Mouse (Mus musculus): ENCODE data around the gene Rbms3. TPM values are rescaled to one million over a fixed set of nuclear protein-coding genes. Genes with fewer than 3 reads are reported as not detected.

Gene Rbms3
- 12.2 and 15.2 TPM in 2 replicates for polyA plus RNA-seq (2014; fragmentation: Nextera tagmentation; extraction: Ambion mirVana)

- Histone ChIP-seq H3K4me2 (ENCODE audit: low read depth, low read length, severe bottlenecking) (no peak within 1 kb of the TSS), H3K27me3 (ENCODE audit: control insufficient read depth, insufficient read depth, low read length) (no peaks in the 10 kb centered on the region), H3K27ac (ENCODE audit: low read depth, low read length) (no peak within 1 kb of the TSS), H3K36me3 (ENCODE audit: control insufficient read depth, insufficient read depth, low read length) (no peaks in the 10 kb centered on the region), H3K4me3 (ENCODE audit: low read depth, low read length) (no peak within 1 kb of the TSS), H3K4me1 (replicated peaks; ENCODE audit: control insufficient read depth, insufficient read depth, low read length) (no peaks in the 10 kb centered on the region), H3K9ac (ENCODE audit: low read length) (no peak within 1 kb of the TSS), H3K9me3 (ENCODE audit: control insufficient read depth, low read length) (no peaks in the 10 kb centered on the region)
- no peak for DNase-seq (ENCODE audit: low spot score)
- 83% methylated on average over 9 of the region's 9 CpGs for WGBS
- no peak for ATAC-seq (replicated peaks; ENCODE audit: low FRiP score)
Measured at GRCm38 (mm10) chr9:117629771-117630170, at the start of gene Rbms3. TSS of gene Rbms3 (minus strand) at chr9:117629913.

- no peaks in the 10 kb centered on the region for H3K36me3 ChIP-seq (ENCODE audit: control insufficient read depth, insufficient read depth, low read length)
- DNase-seq (ENCODE audit: low spot score) (no peak), ATAC-seq (replicated peaks; ENCODE audit: low FRiP score) (no peak)
- H3K27ac ChIP-seq (ENCODE audit: low read depth, low read length) = no peak overlapping the region
- no peaks in the 10 kb centered on the region for H3K27me3 ChIP-seq (ENCODE audit: control insufficient read depth, insufficient read depth, low read length)
- H3K4me2 ChIP-seq (ENCODE audit: low read depth, low read length, severe bottlenecking) = no peak overlapping the region
- H3K4me1 ChIP-seq (replicated peaks; ENCODE audit: control insufficient read depth, insufficient read depth, low read length) = no peaks in the 10 kb centered on the region
- no peak overlapping the region for H3K4me3 ChIP-seq (ENCODE audit: low read depth, low read length)
- no peaks in the 10 kb centered on the region for H3K9me3 ChIP-seq (ENCODE audit: control insufficient read depth, low read length)
- no peak overlapping the region for H3K9ac ChIP-seq (ENCODE audit: low read length)
- 84% methylated on average over 5 of the region's 5 CpGs for WGBS
Measured at GRCm38 (mm10) chr9:117673311-117673710, 43.6 kb upstream of the Rbms3 start.

GRCm38 (mm10) chr9:117654626-117655025, 24.9 kb upstream of the Rbms3 start:
- DNase-seq (ENCODE audit: low spot score) (peak; percentile 13), ATAC-seq (replicated peaks; ENCODE audit: low FRiP score) (no peak)
- Histone ChIP-seq H3K27me3 (ENCODE audit: control insufficient read depth, insufficient read depth, low read length) (no peaks in the 10 kb centered on the region), H3K36me3 (ENCODE audit: control insufficient read depth, insufficient read depth, low read length) (no peaks in the 10 kb centered on the region), H3K4me3 (ENCODE audit: low read depth, low read length) (no peak overlapping the region), H3K9me3 (ENCODE audit: control insufficient read depth, low read length) (no peaks in the 10 kb centered on the region), H3K4me1 (replicated peaks; ENCODE audit: control insufficient read depth, insufficient read depth, low read length) (no peaks in the 10 kb centered on the region), H3K4me2 (ENCODE audit: low read depth, low read length, severe bottlenecking) (no peak overlapping the region), H3K27ac (ENCODE audit: low read depth, low read length) (no peak overlapping the region), H3K9ac (ENCODE audit: low read length) (no peak overlapping the region)
- WGBS = 82% methylated on average over 2 of the region's 2 CpGs

GRCm38 (mm10) chr9:117653641-117654040, 23.9 kb upstream of the Rbms3 start:
- no peak overlapping the region for H3K4me3 ChIP-seq (ENCODE audit: low read depth, low read length)
- no peaks in the 10 kb centered on the region for H3K36me3 ChIP-seq (ENCODE audit: control insufficient read depth, insufficient read depth, low read length)
- H3K9me3 ChIP-seq (ENCODE audit: control insufficient read depth, low read length) = no peaks in the 10 kb centered on the region
- H3K27me3 ChIP-seq (ENCODE audit: control insufficient read depth, insufficient read depth, low read length) = no peaks in the 10 kb centered on the region
- no peak overlapping the region for H3K27ac ChIP-seq (ENCODE audit: low read depth, low read length)
- H3K4me2 ChIP-seq (ENCODE audit: low read depth, low read length, severe bottlenecking) = no peak overlapping the region
- no peaks in the 10 kb centered on the region for H3K4me1 ChIP-seq (replicated peaks; ENCODE audit: control insufficient read depth, insufficient read depth, low read length)
- no peak for ATAC-seq (replicated peaks; ENCODE audit: low FRiP score)
- WGBS = 64% methylated on average over 5 of the region's 5 CpGs
- DNase-seq (ENCODE audit: low spot score) = no peak
- no peak overlapping the region for H3K9ac ChIP-seq (ENCODE audit: low read length)

GRCm38 (mm10) chr9:117646131-117646530, 16.4 kb upstream of the Rbms3 start:
- no peaks in the 10 kb centered on the region for H3K36me3 ChIP-seq (ENCODE audit: control insufficient read depth, insufficient read depth, low read length)
- no peak overlapping the region for H3K27ac ChIP-seq (ENCODE audit: low read depth, low read length)
- no peak for ATAC-seq (replicated peaks; ENCODE audit: low FRiP score)
- H3K9me3 ChIP-seq (ENCODE audit: control insufficient read depth, low read length) = no peaks in the 10 kb centered on the region
- H3K27me3 ChIP-seq (ENCODE audit: control insufficient read depth, insufficient read depth, low read length) = no peaks in the 10 kb centered on the region
- H3K4me2 ChIP-seq (ENCODE audit: low read depth, low read length, severe bottlenecking) = no peak overlapping the region
- no peak overlapping the region for H3K9ac ChIP-seq (ENCODE audit: low read length)
- H3K4me3 ChIP-seq (ENCODE audit: low read depth, low read length) = no peak overlapping the region
- WGBS = 86% methylated on average over 2 of the region's 2 CpGs
- H3K4me1 ChIP-seq (replicated peaks; ENCODE audit: control insufficient read depth, insufficient read depth, low read length) = no peaks in the 10 kb centered on the region
- no peak for DNase-seq (ENCODE audit: low spot score)

- Histone ChIP-seq H3K27ac (ENCODE audit: low read depth, low read length) (no peak overlapping the region), H3K9me3 (ENCODE audit: control insufficient read depth, low read length) (no peaks in the 10 kb centered on the region), H3K4me2 (ENCODE audit: low read depth, low read length, severe bottlenecking) (no peak overlapping the region), H3K36me3 (ENCODE audit: control insufficient read depth, insufficient read depth, low read length) (no peaks in the 10 kb centered on the region), H3K9ac (ENCODE audit: low read length) (no peak overlapping the region), H3K4me3 (ENCODE audit: low read depth, low read length) (no peak overlapping the region), H3K4me1 (replicated peaks; ENCODE audit: control insufficient read depth, insufficient read depth, low read length) (no peaks in the 10 kb centered on the region), H3K27me3 (ENCODE audit: control insufficient read depth, insufficient read depth, low read length) (no peaks in the 10 kb centered on the region)
- 92% methylated on average over 4 of the region's 4 CpGs for WGBS
- no peak for ATAC-seq (replicated peaks; ENCODE audit: low FRiP score)
- no peak for DNase-seq (ENCODE audit: low spot score)
Measured at GRCm38 (mm10) chr9:117641090-117641782, 11.5 kb upstream of the Rbms3 start.

GRCm38 (mm10) chr9:117638623-117639185, 9.0 kb upstream of the Rbms3 start:
- no peaks in the 10 kb centered on the region for H3K27me3 ChIP-seq (ENCODE audit: control insufficient read depth, insufficient read depth, low read length)
- H3K9me3 ChIP-seq (ENCODE audit: control insufficient read depth, low read length) = no peaks in the 10 kb centered on the region
- DNase-seq (ENCODE audit: low spot score) (no peak), ATAC-seq (replicated peaks; ENCODE audit: low FRiP score) (no peak)
- H3K4me3 ChIP-seq (ENCODE audit: low read depth, low read length) = no peak overlapping the region
- no peaks in the 10 kb centered on the region for H3K4me1 ChIP-seq (replicated peaks; ENCODE audit: control insufficient read depth, insufficient read depth, low read length)
- H3K4me2 ChIP-seq (ENCODE audit: low read depth, low read length, severe bottlenecking) = no peak overlapping the region
- no peaks in the 10 kb centered on the region for H3K36me3 ChIP-seq (ENCODE audit: control insufficient read depth, insufficient read depth, low read length)
- H3K9ac ChIP-seq (ENCODE audit: low read length) = no peak overlapping the region
- WGBS = 82% methylated on average over 5 of the region's 5 CpGs
- no peak overlapping the region for H3K27ac ChIP-seq (ENCODE audit: low read depth, low read length)

- Histone ChIP-seq H3K27ac (ENCODE audit: low read depth, low read length) (no peak overlapping the region), H3K9me3 (ENCODE audit: control insufficient read depth, low read length) (no peaks in the 10 kb centered on the region), H3K4me3 (ENCODE audit: low read depth, low read length) (no peak overlapping the region), H3K27me3 (ENCODE audit: control insufficient read depth, insufficient read depth, low read length) (no peaks in the 10 kb centered on the region), H3K4me1 (replicated peaks; ENCODE audit: control insufficient read depth, insufficient read depth, low read length) (no peaks in the 10 kb centered on the region), H3K4me2 (ENCODE audit: low read depth, low read length, severe bottlenecking) (no peak overlapping the region), H3K9ac (ENCODE audit: low read length) (no peak overlapping the region), H3K36me3 (ENCODE audit: control insufficient read depth, insufficient read depth, low read length) (no peaks in the 10 kb centered on the region)
- ATAC-seq (replicated peaks; ENCODE audit: low FRiP score) (no peak), DNase-seq (ENCODE audit: low spot score) (no peak)
- 84% methylated on average over 8 of the region's 8 CpGs for WGBS
Measured at GRCm38 (mm10) chr9:117636492-117636891, 6.8 kb upstream of the Rbms3 start.

GRCm38 (mm10) chr9:117627173-117627572, 2.5 kb downstream of the Rbms3 start:
- H3K36me3 ChIP-seq (ENCODE audit: control insufficient read depth, insufficient read depth, low read length) = no peaks in the 10 kb centered on the region
- no peak overlapping the region for H3K4me3 ChIP-seq (ENCODE audit: low read depth, low read length)
- no peaks in the 10 kb centered on the region for H3K9me3 ChIP-seq (ENCODE audit: control insufficient read depth, low read length)
- no peaks in the 10 kb centered on the region for H3K27me3 ChIP-seq (ENCODE audit: control insufficient read depth, insufficient read depth, low read length)
- no peak overlapping the region for H3K4me2 ChIP-seq (ENCODE audit: low read depth, low read length, severe bottlenecking)
- H3K27ac ChIP-seq (ENCODE audit: low read depth, low read length) = no peak overlapping the region
- H3K4me1 ChIP-seq (replicated peaks; ENCODE audit: control insufficient read depth, insufficient read depth, low read length) = no peaks in the 10 kb centered on the region
- no peak overlapping the region for H3K9ac ChIP-seq (ENCODE audit: low read length)
- no peak for DNase-seq (ENCODE audit: low spot score)
- ATAC-seq (replicated peaks; ENCODE audit: low FRiP score) = no peak
